Mouse (Mus musculus): ENCODE results near the gene Fam24a.

- no peak for TF ChIP-seq FLI1 (IDR thresholded peaks at IDR 0.05; ENCODE audit: low read length)
- TF ChIP-seq GATA1 (IDR thresholded peaks at IDR 0.05; ENCODE audit: borderline replicate concordance, low read length): no peak
Measured at GRCm38 (mm10) chr7:131329416-131329815, 4.2 kb upstream of the Fam24a start, which contains the start of gene Fam24b.

All from megakaryocyte, embryonic 14.5 days (primary cell).